Mouse (Mus musculus): Measurements from ENCODE around the gene Chchd1. TPM values are rescaled to one million over a fixed set of nuclear protein-coding genes. Genes with fewer than 3 reads are reported as not detected.
A peak's percentile ranks its signal among the peaks of the same experiment; 100 is the strongest.

Chchd1 gene
- total and polyA plus RNA-seq, 3 experiments = 157 to 402 (median 184) TPM

- Histone ChIP-seq H3K27ac (ENCODE audit: insufficient read depth, low read depth) (no peak overlapping the region), H3K9me3 (replicated peaks; ENCODE audit: low read length) (no peaks in the 10 kb centered on the region), H3K9ac (ENCODE audit: insufficient read depth, low read depth) (no peak overlapping the region), H3K27me3 (replicated peaks) (no peaks in the 10 kb centered on the region), H3K4me2 (ENCODE audit: insufficient read depth, low read depth, poor library complexity, severe bottlenecking) (no peak overlapping the region), H3K36me3 (replicated peaks in 1 of 2; ENCODE audit: control insufficient read depth in 1 of 2, insufficient read depth in 1 of 2, low read length in 1 of 2) (peaks cover 34 to 69% of the 10 kb centered on the region in 2 experiments), H3K4me3 (replicated peaks in 1 of 3; ENCODE audit: low read depth in 2 of 3, low read length in 2 of 3, poor library complexity in 1 of 3) (no peak overlapping the region), H3K4me1 (ENCODE audit: control insufficient read depth in 1 of 2, insufficient read depth in 2 of 2) (peaks cover 0 to 20% of the 10 kb centered on the region in 2 experiments; a peak in 2 of 4 replicates), H3K79me2 (replicated peaks; ENCODE audit: control insufficient read depth, extremely low read depth, insufficient read depth, poor library complexity, severe bottlenecking) (no peaks in the 10 kb centered on the region; the same call in 1 of the 2 replicates)
- TF ChIP-seq POLR2A (IDR thresholded peaks at IDR 0.05; ENCODE audit: low read depth, low read length) (no peak), EP300 (IDR thresholded peaks at IDR 0.05; ENCODE audit: low read length) (no peak)
- in situ Hi-C loops (cut with MboI; ENCODE audit: low pct_ligation_motif_present, low pct_unique_long_range_greater_than_20kb, low sequenced_read_pairs) = no loop called here
- dilution Hi-C loops (cut with MboI; ENCODE audit: extremely low pct_ligation_motif_present, extremely low pct_unique_long_range_greater_than_20kb, low sequenced_read_pairs) = no loop called here
- DNase-seq (ENCODE audit: extremely low read depth) = no peak
Observed at GRCm38 (mm10) chr14:20735052-20735451, 32.2 kb downstream of the Chchd1 start.

- Histone ChIP-seq H3K4me3 (replicated peaks in 1 of 3; ENCODE audit: low read depth in 2 of 3, low read length in 2 of 3, poor library complexity in 1 of 3) (no peak overlapping the region), H3K27me3 (replicated peaks) (no peaks in the 10 kb centered on the region), H3K36me3 (replicated peaks in 1 of 2; ENCODE audit: control insufficient read depth in 1 of 2, insufficient read depth in 1 of 2, low read length in 1 of 2) (peaks cover 34 to 69% of the 10 kb centered on the region in 2 experiments), H3K4me2 (ENCODE audit: insufficient read depth, low read depth, poor library complexity, severe bottlenecking) (no peak overlapping the region), H3K9me3 (replicated peaks; ENCODE audit: low read length) (no peaks in the 10 kb centered on the region), H3K9ac (ENCODE audit: insufficient read depth, low read depth) (no peak overlapping the region), H3K27ac (ENCODE audit: insufficient read depth, low read depth) (no peak overlapping the region), H3K79me2 (replicated peaks; ENCODE audit: control insufficient read depth, extremely low read depth, insufficient read depth, poor library complexity, severe bottlenecking) (no peaks in the 10 kb centered on the region; the same call in 1 of the 2 replicates), H3K4me1 (ENCODE audit: control insufficient read depth in 1 of 2, insufficient read depth in 2 of 2) (peaks cover 0 to 20% of the 10 kb centered on the region in 2 experiments; a peak in 2 of 4 replicates)
- DNase-seq (ENCODE audit: extremely low read depth) = no peak
- TF ChIP-seq GABPA (IDR thresholded peaks at IDR 0.05; ENCODE audit: insufficient replicate concordance, low read depth, low read length) (no peak), SMC3 (IDR thresholded peaks at IDR 0.05; ENCODE audit: low read depth, low read length) (no peak), MEF2A (IDR thresholded peaks at IDR 0.05; ENCODE audit: borderline replicate concordance, low read depth, low read length) (no peak), NRF1 (IDR thresholded peaks at IDR 0.05; ENCODE audit: low read depth, low read length) (no peak), MYC (IDR thresholded peaks at IDR 0.05; ENCODE audit: low read depth, low read length) (no peak), PAX5 (IDR thresholded peaks at IDR 0.05; ENCODE audit: low read length) (no peak), NELFE (IDR thresholded peaks at IDR 0.05; ENCODE audit: low read depth, low read length) (no peak), HCFC1 (IDR thresholded peaks at IDR 0.05; ENCODE audit: low read depth, low read length) (no peak), MAZ (IDR thresholded peaks at IDR 0.05; ENCODE audit: low read depth, low read length) (no peak)
- dilution Hi-C loops (cut with MboI; ENCODE audit: extremely low pct_ligation_motif_present, extremely low pct_unique_long_range_greater_than_20kb, low sequenced_read_pairs) (no loop called here), in situ Hi-C loops (cut with MboI; ENCODE audit: low pct_ligation_motif_present, low pct_unique_long_range_greater_than_20kb, low sequenced_read_pairs) (no loop called here)
Observed at GRCm38 (mm10) chr14:20735892-20736390, 33.1 kb downstream of the Chchd1 start.

GRCm38 (mm10) chr14:20737306-20737705 is 34.5 kb downstream of the Chchd1 start:
- Histone ChIP-seq H3K36me3 (replicated peaks in 1 of 2; ENCODE audit: control insufficient read depth in 1 of 2, insufficient read depth in 1 of 2, low read length in 1 of 2) (peaks cover 39 to 74% of the 10 kb centered on the region in 2 experiments), H3K9me3 (replicated peaks; ENCODE audit: low read length) (no peaks in the 10 kb centered on the region), H3K4me2 (ENCODE audit: insufficient read depth, low read depth, poor library complexity, severe bottlenecking) (no peak overlapping the region), H3K27me3 (replicated peaks) (no peaks in the 10 kb centered on the region), H3K9ac (ENCODE audit: insufficient read depth, low read depth) (no peak overlapping the region), H3K4me1 (ENCODE audit: control insufficient read depth in 1 of 2, insufficient read depth in 2 of 2) (peaks cover 0 to 20% of the 10 kb centered on the region in 2 experiments; a peak in 2 of 4 replicates), H3K4me3 (replicated peaks in 1 of 3; ENCODE audit: low read depth in 2 of 3, low read length in 2 of 3, poor library complexity in 1 of 3) (no peak overlapping the region), H3K27ac (ENCODE audit: insufficient read depth, low read depth) (no peak overlapping the region), H3K79me2 (replicated peaks; ENCODE audit: control insufficient read depth, extremely low read depth, insufficient read depth, poor library complexity, severe bottlenecking) (no peaks in the 10 kb centered on the region; the same call in 1 of the 2 replicates)
- peak; percentile 56 for DNase-seq (ENCODE audit: extremely low read depth)
- dilution Hi-C loops (cut with MboI; ENCODE audit: extremely low pct_ligation_motif_present, extremely low pct_unique_long_range_greater_than_20kb, low sequenced_read_pairs) = no loop called here
- in situ Hi-C loops (cut with MboI; ENCODE audit: low pct_ligation_motif_present, low pct_unique_long_range_greater_than_20kb, low sequenced_read_pairs) = no loop called here
- TF ChIP-seq NELFE (IDR thresholded peaks at IDR 0.05; ENCODE audit: low read depth, low read length) = no peak
- no peak for TF ChIP-seq RCOR1 (conservative IDR thresholded peaks at IDR 0.05; ENCODE audit: low read depth, low read length)
- no peak for TF ChIP-seq MEF2A (IDR thresholded peaks at IDR 0.05; ENCODE audit: borderline replicate concordance, low read depth, low read length)
- no peak for TF ChIP-seq ETS1 (conservative IDR thresholded peaks at IDR 0.05; ENCODE audit: low read depth, low read length)
- no peak for TF ChIP-seq CHD2 (IDR thresholded peaks at IDR 0.05; ENCODE audit: low read length)
- no peak for TF ChIP-seq ZMIZ1 (IDR thresholded peaks at IDR 0.05; ENCODE audit: low read depth, low read length)
- no peak for TF ChIP-seq MXI1 (IDR thresholded peaks at IDR 0.05; ENCODE audit: low read depth, low read length)
- 0 out of 2 replicates have a peak, but pooled peaks have one; percentile 26 for TF ChIP-seq MAX (IDR thresholded peaks at IDR 0.05; ENCODE audit: low read length)
- TF ChIP-seq POLR2AphosphoS2 (IDR thresholded peaks at IDR 0.05; ENCODE audit: low read depth, low read length) = no peak
- no peak for TF ChIP-seq MYC (IDR thresholded peaks at IDR 0.05; ENCODE audit: low read depth, low read length)
- TF ChIP-seq ELF1 (IDR thresholded peaks at IDR 0.05; ENCODE audit: low read depth, low read length) = no peak
- no peak for TF ChIP-seq POLR2A (IDR thresholded peaks at IDR 0.05; ENCODE audit: low read depth, low read length)
- TF ChIP-seq ZC3H11A (IDR thresholded peaks at IDR 0.05; ENCODE audit: low read depth, low read length) = no peak
- peak; percentile 44 for TF ChIP-seq SMC3 (IDR thresholded peaks at IDR 0.05; ENCODE audit: low read depth, low read length)
- no peak for TF ChIP-seq ZKSCAN1 (IDR thresholded peaks at IDR 0.05; ENCODE audit: borderline replicate concordance, low read depth, low read length)
- no peak for TF ChIP-seq TCF12 (IDR thresholded peaks at IDR 0.05; ENCODE audit: low read depth, low read length)
- no peak for TF ChIP-seq ZNF384 (IDR thresholded peaks at IDR 0.05; ENCODE audit: low read depth, low read length)
- TF ChIP-seq GABPA (IDR thresholded peaks at IDR 0.05; ENCODE audit: insufficient replicate concordance, low read depth, low read length) = no peak
- no peak for TF ChIP-seq CHD1 (IDR thresholded peaks at IDR 0.05; ENCODE audit: low read depth, low read length)
- no peak for TF ChIP-seq NRF1 (IDR thresholded peaks at IDR 0.05; ENCODE audit: low read depth, low read length)
- peak; percentile 27 for TF ChIP-seq RAD21 (IDR thresholded peaks at IDR 0.05; ENCODE audit: low read depth, low read length)
